In the genomic region with DNA sequence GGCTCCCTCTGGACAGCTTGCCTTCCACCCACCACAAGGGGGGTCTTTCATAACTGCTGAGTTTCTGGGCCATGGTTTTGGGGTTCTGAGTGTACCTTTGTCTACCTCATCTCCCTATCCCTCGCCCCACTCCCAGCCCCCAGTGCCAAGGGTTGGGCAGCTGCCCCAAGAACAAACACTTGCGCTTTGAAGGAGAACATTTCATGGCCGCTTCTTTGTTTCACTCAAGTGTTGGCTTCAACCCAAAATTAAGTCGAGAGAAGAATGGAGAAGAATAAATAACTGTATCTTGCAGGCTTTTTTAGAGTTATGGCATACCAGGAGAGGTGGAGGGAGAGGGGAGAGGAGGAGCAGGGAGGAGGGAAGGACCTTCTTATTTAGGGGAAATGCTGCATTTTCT, we compare ENCODE assay signal across 25 mouse cellular contexts.
A peak's percentile ranks its signal among the peaks of the same experiment; 100 is the strongest.
DNase-seq lines count a peak whose midpoint lies in the region; ATAC-seq and TF ChIP-seq lines count a peak whose summit lies in the region.
"Had no signal": no experiment of that assay in that cellular context is flagged by ENCODE, and none has a peak within 500 bp of the region (broad histone marks: within the 10 kb centered on the region; RNA-seq: fewer than 3 reads in every experiment).

No protein-coding gene starts in this region.

- no peak for TF ChIP-seq EP300 in lung, postnatal 0 days (IDR thresholded peaks at IDR 0.05)

- 47% methylated on average over 4 of the region's 4 CpGs for WGBS in forebrain, embryonic 14.5 days
- WGBS in forebrain, embryonic 13.5 days = 52% methylated on average over 4 of the region's 4 CpGs
- 27% methylated on average over 4 of the region's 4 CpGs for WGBS in lung, postnatal 0 days
- 75% methylated on average over 4 of the region's 4 CpGs for WGBS in hindbrain, embryonic 12.5 days

- H3K27me3 ChIP-seq in forebrain, embryonic 14.5 days (replicated peaks; ENCODE audit: control insufficient read depth, insufficient read depth, low read length) = no peaks in the 10 kb centered on the region
- H3K27me3 ChIP-seq in forebrain, embryonic 13.5 days = no peaks in the 10 kb centered on the region
- H3K27me3 ChIP-seq in lung, postnatal 0 days (replicated peaks; ENCODE audit: insufficient read depth, low read length) = no peaks in the 10 kb centered on the region
- H3K27me3 ChIP-seq in hindbrain, embryonic 12.5 days = no peaks in the 10 kb centered on the region
- H3K27me3 ChIP-seq: embryonic facial prominence, embryonic 15.5 days had no signal

- no peaks in the 10 kb centered on the region for H3K4me1 ChIP-seq in forebrain, embryonic 14.5 days (ENCODE audit: control insufficient read depth, insufficient read depth, low read length)
- peaks cover 7% of the 10 kb centered on the region for H3K4me1 ChIP-seq in forebrain, embryonic 13.5 days
- 0 out of 2 replicates have a peak, but pooled peaks cover 4% of the 10 kb centered on the region for H3K4me1 ChIP-seq in lung, postnatal 0 days (ENCODE audit: insufficient read depth, low read depth, low read length)
- no peaks in the 10 kb centered on the region for H3K4me1 ChIP-seq in hindbrain, embryonic 12.5 days
- H3K4me1 ChIP-seq: embryonic facial prominence, embryonic 15.5 days; forebrain, embryonic 10.5 days had no signal

- no peaks in the 10 kb centered on the region for H3K9me3 ChIP-seq in forebrain, embryonic 14.5 days (replicated peaks; ENCODE audit: control insufficient read depth, low read length)
- H3K9me3 ChIP-seq in forebrain, embryonic 13.5 days (replicated peaks) = no peaks in the 10 kb centered on the region
- H3K9me3 ChIP-seq in lung, postnatal 0 days (ENCODE audit: low read length) = no peaks in the 10 kb centered on the region
- H3K9me3 ChIP-seq in hindbrain, embryonic 12.5 days (replicated peaks) = no peaks in the 10 kb centered on the region
- H3K9me3 ChIP-seq: embryonic facial prominence, embryonic 15.5 days; forebrain, embryonic 10.5 days; heart, embryonic 10.5 days had no signal

- H3K36me3 ChIP-seq in forebrain, embryonic 14.5 days (ENCODE audit: control insufficient read depth, insufficient read depth, low read length) = no peaks in the 10 kb centered on the region
- no peaks in the 10 kb centered on the region for H3K36me3 ChIP-seq in forebrain, embryonic 13.5 days (ENCODE audit: poor library complexity, severe bottlenecking)
- no peaks in the 10 kb centered on the region for H3K36me3 ChIP-seq in lung, postnatal 0 days (ENCODE audit: insufficient read depth, low read length)
- no peaks in the 10 kb centered on the region for H3K36me3 ChIP-seq in hindbrain, embryonic 12.5 days
- H3K36me3 ChIP-seq: embryonic facial prominence, embryonic 15.5 days; forebrain, embryonic 10.5 days; G1E; heart, embryonic 10.5 days had no signal

- H3K27ac ChIP-seq in forebrain, embryonic 14.5 days (ENCODE audit: low read depth, low read length) = no peak overlapping the region
- H3K27ac ChIP-seq in forebrain, embryonic 13.5 days = no peak overlapping the region
- no peak overlapping the region for H3K27ac ChIP-seq in lung, postnatal 0 days (ENCODE audit: low read length)
- no peak overlapping the region for H3K27ac ChIP-seq in hindbrain, embryonic 12.5 days
- H3K27ac ChIP-seq: embryonic facial prominence, embryonic 15.5 days; forebrain, embryonic 10.5 days; heart, embryonic 10.5 days had no signal

- no peak for ATAC-seq in forebrain, embryonic 14.5 days
- ATAC-seq in forebrain, embryonic 13.5 days = no peak
- ATAC-seq in lung, postnatal 0 days = peak; percentile 67
- ATAC-seq in hindbrain, embryonic 12.5 days (ENCODE audit: low FRiP score) = no peak
- ATAC-seq: CD4-positive, CD25-positive, alpha-beta regulatory T cell, adult 4 months; forebrain, embryonic 16.5 days had no signal

- TF ChIP-seq CTCF in lung, postnatal 0 days (IDR thresholded peaks at IDR 0.05) = no peak

- no peak overlapping the region for H3K4me3 ChIP-seq in forebrain, embryonic 14.5 days (ENCODE audit: low read depth, low read length)
- no peak overlapping the region for H3K4me3 ChIP-seq in forebrain, embryonic 13.5 days
- H3K4me3 ChIP-seq in lung, postnatal 0 days (ENCODE audit: low read depth, low read length) = no peak overlapping the region
- H3K4me3 ChIP-seq in hindbrain, embryonic 12.5 days = no peak overlapping the region
- H3K4me3 ChIP-seq: embryonic facial prominence, embryonic 15.5 days; erythroblast, embryonic 14.5 days; forebrain, embryonic 10.5 days; heart, embryonic 10.5 days had no signal

- H3K4me2 ChIP-seq in forebrain, embryonic 14.5 days (ENCODE audit: low read length) = no peak overlapping the region
- H3K4me2 ChIP-seq in forebrain, embryonic 13.5 days = no peak overlapping the region
- no peak overlapping the region for H3K4me2 ChIP-seq in lung, postnatal 0 days (replicated peaks; ENCODE audit: low read depth, low read length)
- no peak overlapping the region for H3K4me2 ChIP-seq in hindbrain, embryonic 12.5 days (replicated peaks)
- H3K4me2 ChIP-seq: embryonic facial prominence, embryonic 15.5 days had no signal

- H3K9ac ChIP-seq in forebrain, embryonic 14.5 days (ENCODE audit: low read length) = no peak overlapping the region
- H3K9ac ChIP-seq in forebrain, embryonic 13.5 days = no peak overlapping the region
- no peak overlapping the region for H3K9ac ChIP-seq in lung, postnatal 0 days (replicated peaks; ENCODE audit: low read depth)
- H3K9ac ChIP-seq in hindbrain, embryonic 12.5 days = no peak overlapping the region
- H3K9ac ChIP-seq: embryonic facial prominence, embryonic 15.5 days had no signal

- peak; percentile 11 for DNase-seq in forebrain, embryonic 14.5 days (ENCODE audit: low spot score)
- DNase-seq in lung, postnatal 0 days (ENCODE audit: low spot score) = peak; percentile 66
- DNase-seq in lung, postnatal 36 days = peak; percentile 67
- no peak for DNase-seq in ovary, postnatal 14 days (ENCODE audit: low spot score)
- DNase-seq in spleen, postnatal 4 days (ENCODE audit: low spot score in 2 of 2) = no peak
- DNase-seq: adrenal gland, adult 8-10 months; adrenal gland, postnatal 36 days; B cell, adult 2 months; cerebellum, adult 11 months; cerebellum, adult 8-10 months; cerebellum, postnatal 14 days; embryo, embryonic 11 days; gastrocnemius, postnatal 10 days; heart, adult 18-20 months; heart, postnatal 10 days; heart, postnatal 4 days had no signal

Comparison
In these comparisons a context has a peak if more than half of its experiments do, and no peak if none do; other contexts are left out.
1. DNase-seq: peak in forebrain, embryonic 14.5 days (single experiment), lung, postnatal 0 days (single experiment) and lung, postnatal 36 days (single experiment); none in ovary, postnatal 14 days (single experiment) and spleen, postnatal 4 days (0 of 2).